Mouse (Mus musculus) MEL-GATA-1-ER (cell line): ENCODE data around the gene Barx2.

ENCODE experiments used
- DNase-seq: peaks from one replicate; pipeline ENCODE4 v3.0.0-alpha.2; 2012; ENCODE audit warnings: low read depth; ENCODE audit errors: extremely low read depth

Barx2 gene

DNA sequence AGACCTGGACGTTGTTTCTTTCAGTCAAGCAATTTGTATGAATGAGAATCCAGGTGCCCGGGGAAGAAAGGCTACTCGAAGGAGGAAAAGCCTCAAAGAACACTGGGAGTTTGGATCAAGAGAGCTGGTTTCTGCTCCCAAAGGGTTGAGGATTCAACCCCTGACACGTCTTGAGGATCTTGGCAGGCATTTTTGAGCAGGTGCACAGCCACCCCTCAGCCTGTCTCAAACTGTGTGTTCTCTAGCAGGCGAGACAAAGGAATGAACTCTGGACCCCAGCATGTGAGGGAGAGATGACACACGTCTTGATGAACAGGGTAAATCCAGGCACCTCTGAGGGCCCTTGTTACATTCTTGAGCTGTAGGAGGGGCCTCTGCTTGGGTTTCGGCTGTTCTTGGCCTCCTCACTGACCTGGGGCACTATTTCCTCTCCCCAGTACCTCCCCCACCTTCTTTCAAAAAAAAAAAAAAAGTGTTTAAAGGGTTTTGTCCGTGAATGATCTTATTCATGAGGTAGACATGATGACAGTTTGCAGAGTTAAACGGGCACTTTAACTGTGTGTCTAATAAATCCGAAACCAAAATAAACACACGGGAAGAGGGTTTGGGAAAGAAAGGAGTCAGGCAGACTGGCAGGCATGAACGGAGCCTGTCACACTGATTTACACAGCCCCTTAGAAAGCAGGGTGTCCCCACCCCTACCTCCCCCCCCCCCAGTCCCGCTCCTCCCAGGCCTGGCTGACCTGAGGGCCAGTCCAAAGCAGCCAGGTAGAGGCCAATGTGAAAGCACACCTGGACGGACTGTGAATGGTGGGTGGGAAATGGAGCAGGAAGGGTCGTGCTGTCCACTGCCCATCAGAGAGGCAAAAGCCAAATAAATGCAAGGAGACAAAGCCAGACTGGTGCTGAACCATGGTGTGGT is 73.9 kb downstream of the Barx2 start:
- DNase-seq: no peak

- no peak for DNase-seq
Measured at GRCm38 (mm10) chr9:31838047-31838446, 75.2 kb downstream of the Barx2 start.

GRCm38 (mm10) chr9:31808753-31809152 is 104.5 kb downstream of the Barx2 start:
- DNase-seq: no peak

DNA sequence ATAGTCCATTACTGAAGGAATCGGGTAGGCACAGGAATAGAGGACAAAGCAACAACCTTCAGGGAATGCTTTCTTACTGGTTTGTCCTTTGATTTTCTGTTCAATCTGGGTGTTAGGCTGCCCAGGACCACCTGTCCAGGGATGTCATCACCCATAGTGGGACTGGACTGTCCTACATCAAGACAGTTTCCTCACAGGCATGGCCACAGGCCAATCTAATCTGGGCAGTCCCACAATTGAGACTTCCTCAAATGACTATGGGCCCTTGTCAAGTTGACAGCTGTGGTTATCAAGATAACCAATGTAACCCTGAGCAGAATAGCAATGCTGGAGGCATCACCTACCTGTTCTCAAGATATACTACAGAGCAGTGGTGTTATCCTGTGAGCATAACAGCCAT is 110.6 kb downstream of the Barx2 start:
- DNase-seq: no peak
